Mouse (Mus musculus) midbrain, embryonic 15.5 days (tissue): ENCODE data around the gene Gm20388. TPM values are rescaled to one million over a fixed set of nuclear protein-coding genes. Genes with fewer than 3 reads are reported as not detected.
"Not testable (repeated sequence)": the region's sequence is repeated elsewhere in the genome, so short reads cannot be mapped to it uniquely, and the experiment has no call there.

Experiments used
- ATAC-seq: fragments of 200-750 bp; cut with Nextera tagmentation; replicated peaks from 2 replicates; pipeline ENCODE4 v1.8.0; 2017; ENCODE audit warnings: moderate TSS enrichment
- H3K27ac ChIP-seq: fragments of 300-500 bp; sonication (generic); 2 replicates; pipeline ENCODE4 v1.5.1; 2015; ENCODE audit warnings: mild to moderate bottlenecking, inconsistent platforms
- H3K27me3 ChIP-seq: fragments of 300-500 bp; sonication (generic); replicated peaks from 2 replicates; pipeline ENCODE4 v1.6.1; 2015; ENCODE audit warnings: inconsistent platforms
- H3K36me3 ChIP-seq: fragments of 300-500 bp; sonication (generic); replicated peaks from 2 replicates; pipeline ENCODE4 v1.6.1; 2015; ENCODE audit warnings: inconsistent platforms
- H3K4me1 ChIP-seq: fragments of 300-500 bp; sonication (generic); 2 replicates; pipeline ENCODE4 v1.6.1; 2015; ENCODE audit warnings: inconsistent platforms
- H3K4me2 ChIP-seq: fragments of 300-500 bp; sonication (generic); 2 replicates; pipeline ENCODE4 v1.6.1; 2015; ENCODE audit warnings: inconsistent platforms, mild to moderate bottlenecking, moderate library complexity
- H3K4me3 ChIP-seq: fragments of 300-500 bp; sonication (generic); 2 replicates; pipeline ENCODE4 v1.5.1; 2015; ENCODE audit warnings: mild to moderate bottlenecking, inconsistent platforms
- H3K9ac ChIP-seq: fragments of 300-500 bp; sonication (generic); 2 replicates; pipeline ENCODE4 v1.6.1; 2015; ENCODE audit warnings: mild to moderate bottlenecking, inconsistent platforms
- H3K9me3 ChIP-seq: fragments of 300-500 bp; sonication (generic); 2 replicates; pipeline ENCODE4 v1.6.1; 2016; ENCODE audit warnings: inconsistent platforms
- WGBS: fragments of 180-500 bp; shearing (Covaris S2); methylation state at CpG from one replicate; pipeline ENCODE4 v1.1.7; 2015; ENCODE audit warnings: mixed read lengths; 5-methylcytosine and 5-hydroxymethylcytosine counted together
- polyA plus RNA-seq: library from polyadenylated mRNA; unstranded; fragments of >200 nt; fragmentation: Nextera tagmentation; extraction: Ambion mirVana; gene quantifications from 2 replicates; pipeline ENCODE4 v1.2.1, GENCODE M21; 2015

Gene Gm20388
- polyA plus RNA-seq, 1 experiment from 2014 or later: 5.6 TPM

- 31% methylated on average over 5 of the region's 7 CpGs for WGBS
- 0 out of 2 replicates have a peak, but pooled peaks have one; percentile 21 for ATAC-seq
- no peak overlapping the region for H3K9ac ChIP-seq
- no peaks in the 10 kb centered on the region for H3K36me3 ChIP-seq
- no peak overlapping the region for H3K4me3 ChIP-seq
- H3K9me3 ChIP-seq: no peaks in the 10 kb centered on the region
- no peak overlapping the region for H3K4me2 ChIP-seq
- H3K27me3 ChIP-seq: no peaks in the 10 kb centered on the region
- no peak overlapping the region for H3K27ac ChIP-seq
- H3K4me1 ChIP-seq: peaks cover 7% of the 10 kb centered on the region
Observed at GRCm38 (mm10) chr8:122617947-122618546, 2707.4 kb downstream of the Gm20388 start.

DNA sequence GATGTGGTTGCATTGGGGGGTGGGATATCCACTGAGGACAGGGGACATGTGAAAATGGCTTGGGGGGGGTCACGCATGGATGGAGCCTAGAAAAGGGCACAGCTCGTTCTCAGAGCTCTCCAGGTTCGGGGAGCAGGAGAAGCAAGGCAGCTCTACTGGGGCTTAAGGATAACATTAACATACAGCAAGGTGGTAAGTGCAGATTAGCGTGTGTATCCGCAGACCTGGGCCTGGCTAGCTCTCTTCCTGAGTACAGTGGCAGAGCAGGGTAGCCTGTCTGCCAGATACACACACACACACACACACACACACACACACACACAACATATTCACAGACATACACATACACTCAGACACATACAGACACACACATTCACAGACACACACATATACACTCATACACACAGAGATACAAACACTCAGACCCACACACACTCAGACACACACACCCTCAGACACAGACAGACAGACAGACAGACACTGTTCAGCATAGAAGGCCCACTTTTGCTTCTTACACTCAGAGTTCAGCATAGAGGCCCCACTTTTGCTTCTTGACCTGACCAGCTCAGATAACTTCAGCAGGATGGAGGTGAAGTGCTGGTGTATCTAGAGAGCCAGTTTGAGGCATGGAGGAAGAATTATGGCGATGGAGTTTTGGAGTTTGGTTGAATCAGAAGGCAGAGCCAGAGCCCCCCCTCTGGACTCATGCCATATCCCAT, 2708.2 kb downstream of the Gm20388 start:
- H3K9me3 ChIP-seq: no peaks in the 10 kb centered on the region
- ATAC-seq: no peak
- H3K9ac ChIP-seq: no peak overlapping the region
- 66% methylated on average over 6 of the region's 6 CpGs for WGBS
- no peaks in the 10 kb centered on the region for H3K27me3 ChIP-seq
- peaks cover 5% of the 10 kb centered on the region for H3K4me1 ChIP-seq
- H3K36me3 ChIP-seq: no peaks in the 10 kb centered on the region
- H3K27ac ChIP-seq: no peak overlapping the region
- H3K4me2 ChIP-seq: no peak overlapping the region
- H3K4me3 ChIP-seq: no peak overlapping the region

GRCm38 (mm10) chr8:122620446-122620845, 2709.8 kb downstream of the Gm20388 start:
- no peak overlapping the region for H3K9ac ChIP-seq
- no peak overlapping the region for H3K27ac ChIP-seq
- H3K27me3 ChIP-seq: no peaks in the 10 kb centered on the region
- no peaks in the 10 kb centered on the region for H3K9me3 ChIP-seq
- 47% methylated on average over 5 of the region's 5 CpGs for WGBS
- no peak overlapping the region for H3K4me2 ChIP-seq
- H3K36me3 ChIP-seq: no peaks in the 10 kb centered on the region
- ATAC-seq: no peak
- H3K4me3 ChIP-seq: no peak overlapping the region
- peaks cover 5% of the 10 kb centered on the region for H3K4me1 ChIP-seq

- Histone ChIP-seq H3K36me3 (no peaks in the 10 kb centered on the region), H3K4me3 (no peak within 1 kb of the TSS), H3K9me3 (no peaks in the 10 kb centered on the region), H3K9ac (no peak within 1 kb of the TSS), H3K4me2 (no peak within 1 kb of the TSS), H3K4me1 (peaks cover 5% of the 10 kb centered on the region), H3K27me3 (no peaks in the 10 kb centered on the region), H3K27ac (no peak within 1 kb of the TSS)
- WGBS: 62% methylated on average over 6 of the region's 6 CpGs
- ATAC-seq: no peak
Observed at GRCm38 (mm10) chr8:122622727-122623126, 2712.1 kb downstream of the Gm20388 start, which contains the start of gene Pabpn1l. TSS of gene Pabpn1l (minus strand) at chr8:122622739.

GRCm38 (mm10) chr8:122623844-122624642, 2713.4 kb downstream of the Gm20388 start:
- Histone ChIP-seq H3K9ac (no peak overlapping the region), H3K27me3 (no peaks in the 10 kb centered on the region), H3K9me3 (no peaks in the 10 kb centered on the region), H3K27ac (no peak overlapping the region), H3K4me2 (no peak overlapping the region), H3K36me3 (no peaks in the 10 kb centered on the region), H3K4me1 (no peaks in the 10 kb centered on the region), H3K4me3 (no peak overlapping the region)
- no peak for ATAC-seq
- WGBS: 85% methylated on average over 17 of the region's 17 CpGs

DNA sequence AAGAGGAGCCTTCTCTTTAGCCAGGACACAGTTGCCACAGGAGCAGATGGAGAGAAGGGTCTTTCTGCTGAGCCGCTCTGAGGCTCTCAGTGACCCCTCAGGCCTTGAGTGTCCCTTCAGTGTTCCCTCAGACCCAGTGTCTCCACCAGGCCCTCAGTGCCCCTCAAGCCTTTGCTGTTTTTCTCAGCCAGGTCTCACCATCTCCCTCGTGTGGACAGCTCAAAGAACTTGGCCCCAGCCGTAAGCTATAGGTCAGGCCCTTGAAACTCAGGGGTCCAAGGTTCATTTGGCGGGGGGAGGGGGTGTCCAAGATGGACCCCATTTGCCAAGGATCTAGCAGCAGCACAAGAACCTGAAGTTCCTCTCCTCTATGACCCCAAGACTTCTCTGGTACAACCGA, 2714.0 kb downstream of the Gm20388 start:
- no peak overlapping the region for H3K4me2 ChIP-seq
- no peak overlapping the region for H3K9ac ChIP-seq
- no peaks in the 10 kb centered on the region for H3K9me3 ChIP-seq
- no peak overlapping the region for H3K27ac ChIP-seq
- H3K4me1 ChIP-seq: no peaks in the 10 kb centered on the region
- no peak overlapping the region for H3K4me3 ChIP-seq
- H3K36me3 ChIP-seq: no peaks in the 10 kb centered on the region
- WGBS: 78% methylated on average over 5 of the region's 5 CpGs
- H3K27me3 ChIP-seq: no peaks in the 10 kb centered on the region
- no peak for ATAC-seq

GRCm38 (mm10) chr8:122625811-122626210, 2715.2 kb downstream of the Gm20388 start:
- Histone ChIP-seq H3K9me3 (no peaks in the 10 kb centered on the region), H3K27me3 (no peaks in the 10 kb centered on the region), H3K4me1 (no peaks in the 10 kb centered on the region), H3K36me3 (peaks cover 3% of the 10 kb centered on the region; the same call in 1 of the 2 replicates), H3K4me2 (no peak overlapping the region), H3K9ac (no peak overlapping the region), H3K4me3 (no peak overlapping the region), H3K27ac (no peak overlapping the region)
- 85% methylated on average over 9 of the region's 9 CpGs for WGBS
- ATAC-seq: no peak

DNA sequence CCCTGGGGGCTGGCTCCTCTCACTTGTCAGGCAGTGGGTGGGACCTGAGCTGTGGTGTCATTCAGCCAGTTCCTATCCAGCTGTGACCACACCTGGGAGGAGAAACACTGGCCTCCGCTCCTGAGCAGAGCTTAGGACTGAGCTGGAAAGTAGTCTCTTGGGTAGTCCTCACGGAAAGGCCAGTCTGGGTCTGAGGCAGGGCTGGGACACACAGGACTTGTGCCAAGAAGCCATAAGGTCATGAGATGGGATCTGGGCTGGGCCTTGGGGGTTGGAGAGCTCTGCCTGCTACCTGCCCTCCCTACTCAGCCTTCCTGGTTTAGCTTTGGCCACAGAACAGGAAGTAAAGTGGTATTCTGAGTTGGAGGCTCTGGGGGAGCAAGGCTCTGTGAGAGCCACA, 2716.3 kb downstream of the Gm20388 start:
- H3K4me3 ChIP-seq: no peak overlapping the region
- H3K27ac ChIP-seq: no peak overlapping the region
- no peaks in the 10 kb centered on the region for H3K4me1 ChIP-seq
- 81% methylated on average over 2 of the region's 2 CpGs for WGBS
- no peak overlapping the region for H3K9ac ChIP-seq
- no peak overlapping the region for H3K4me2 ChIP-seq
- H3K27me3 ChIP-seq: no peaks in the 10 kb centered on the region
- no peak; the same call in 1 of the 2 replicates for ATAC-seq
- H3K36me3 ChIP-seq: peaks cover 3% of the 10 kb centered on the region
- no peaks in the 10 kb centered on the region for H3K9me3 ChIP-seq

DNA sequence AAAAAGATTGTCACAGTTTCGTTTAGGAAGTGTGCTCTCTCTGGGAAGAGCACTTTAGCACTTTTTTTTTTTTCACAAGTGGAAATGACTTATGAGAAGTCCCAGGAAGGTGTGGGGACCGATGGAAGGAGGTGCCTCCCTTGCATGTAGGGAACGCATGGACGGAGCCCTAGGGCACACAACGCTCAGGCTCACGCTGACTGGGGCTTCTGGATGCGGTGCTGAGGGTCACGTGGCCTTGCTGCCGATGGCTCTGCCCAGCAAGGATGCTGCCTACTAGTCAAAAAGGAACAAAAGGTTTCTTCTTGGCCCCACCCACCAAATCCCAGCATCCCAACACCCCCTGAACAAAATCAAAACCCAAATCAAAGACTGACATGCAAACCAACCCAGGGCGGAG, 2718.7 kb downstream of the Gm20388 start:
- 14% methylated on average over 10 of the region's 10 CpGs for WGBS
- no peaks in the 10 kb centered on the region for H3K9me3 ChIP-seq
- no peak overlapping the region for H3K4me2 ChIP-seq
- H3K27me3 ChIP-seq: no peaks in the 10 kb centered on the region
- no peak overlapping the region for H3K27ac ChIP-seq
- H3K9ac ChIP-seq: no peak overlapping the region
- ATAC-seq: no peak
- H3K36me3 ChIP-seq: peaks cover 19% of the 10 kb centered on the region
- no peak overlapping the region for H3K4me3 ChIP-seq
- no peaks in the 10 kb centered on the region for H3K4me1 ChIP-seq

GRCm38 (mm10) chr8:122630696-122631095, 2720.1 kb downstream of the Gm20388 start:
- no peaks in the 10 kb centered on the region for H3K27me3 ChIP-seq
- 51% methylated on average over 22 of the region's 22 CpGs for WGBS
- H3K36me3 ChIP-seq: peaks cover 30% of the 10 kb centered on the region
- ATAC-seq: no peak
- no peak overlapping the region for H3K9ac ChIP-seq
- 0 out of 2 replicates have a peak overlapping the region, but pooled peaks have one; percentile 14 for H3K4me2 ChIP-seq
- no peak overlapping the region for H3K27ac ChIP-seq
- H3K4me1 ChIP-seq: no peaks in the 10 kb centered on the region
- H3K4me3 ChIP-seq: 0 out of 2 replicates have a peak overlapping the region, but pooled peaks have one; percentile 1
- H3K9me3 ChIP-seq: no peaks in the 10 kb centered on the region

GRCm38 (mm10) chr8:122632134-122632533, 2721.5 kb downstream of the Gm20388 start:
- H3K9ac ChIP-seq, H3K4me2 ChIP-seq, H3K4me3 ChIP-seq, H3K27ac ChIP-seq, H3K27me3 ChIP-seq, H3K9me3 ChIP-seq, H3K4me1 ChIP-seq, ATAC-seq: not testable (repeated sequence)
- 75% methylated on average over 3 of the region's 3 CpGs for WGBS
- H3K36me3 ChIP-seq: peaks cover 30% of the 10 kb centered on the region

DNA sequence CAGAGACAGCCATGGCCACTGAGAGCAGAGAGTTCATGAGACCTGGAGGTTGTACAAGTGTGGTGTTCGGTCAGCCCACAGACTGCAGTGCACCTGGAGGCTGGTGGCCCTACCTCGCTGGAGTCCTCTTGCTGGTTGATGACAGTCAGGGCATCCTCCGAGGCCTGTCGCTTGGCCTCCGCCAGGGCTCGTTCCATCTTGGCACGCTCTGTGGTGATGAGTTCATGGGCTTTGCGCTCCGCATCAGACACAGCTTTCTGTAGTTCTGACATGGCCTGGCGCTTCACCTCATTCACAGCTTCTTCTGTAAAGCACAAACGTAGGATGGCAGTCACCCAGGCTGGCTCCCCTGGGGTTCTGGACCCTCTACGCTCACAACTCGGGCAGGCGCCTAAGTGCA, 2722.6 kb downstream of the Gm20388 start:
- 93% methylated on average over 14 of the region's 14 CpGs for WGBS
- Histone ChIP-seq H3K4me3 (no peak overlapping the region), H3K27me3 (no peaks in the 10 kb centered on the region), H3K9me3 (no peaks in the 10 kb centered on the region), H3K36me3 (peaks cover 35% of the 10 kb centered on the region), H3K27ac (no peak overlapping the region), H3K9ac (no peak overlapping the region), H3K4me2 (no peak overlapping the region), H3K4me1 (no peaks in the 10 kb centered on the region)
- ATAC-seq: no peak
